Mouse (Mus musculus): ENCODE measurements around the gene Misp. TPM values are rescaled to one million over a fixed set of nuclear protein-coding genes. Genes with fewer than 3 reads are reported as not detected.

Gene Misp
- polyA plus RNA-seq, 1 experiment from 2014 or later = 0.41 TPM

GRCm38 (mm10) chr10:79865801-79866295, 45.1 kb downstream of the Misp start:
- no peaks in the 10 kb centered on the region for H3K27me3 ChIP-seq (ENCODE audit: control insufficient read depth, insufficient read depth, low read length)
- H3K9ac ChIP-seq (ENCODE audit: low read length) = no peak overlapping the region
- H3K4me3 ChIP-seq (ENCODE audit: low read depth, low read length) = no peak overlapping the region
- ATAC-seq (ENCODE audit: low FRiP score) = peak; percentile 24; the same call in 1 of the 2 replicates
- H3K4me2 ChIP-seq = no peak overlapping the region
- 0 out of 2 replicates have a peak overlapping the region, but pooled peaks have one; percentile 20 for H3K27ac ChIP-seq (ENCODE audit: low read depth, low read length)
- H3K36me3 ChIP-seq (ENCODE audit: control insufficient read depth, insufficient read depth, low read length) = peaks cover 43% of the 10 kb centered on the region
- H3K4me1 ChIP-seq (ENCODE audit: control insufficient read depth, insufficient read depth, low read length) = peaks cover 3% of the 10 kb centered on the region; the same call in 1 of the 2 replicates
- no peaks in the 10 kb centered on the region for H3K9me3 ChIP-seq (ENCODE audit: control insufficient read depth, low read length)
- 76% methylated on average over 19 of the region's 19 CpGs for WGBS
- no peak for DNase-seq (ENCODE audit: low spot score, missing footprints)

GRCm38 (mm10) chr10:79866601-79867000, 45.8 kb downstream of the Misp start:
- WGBS = 82% methylated on average over 11 of the region's 11 CpGs
- Histone ChIP-seq H3K9me3 (ENCODE audit: control insufficient read depth, low read length) (no peaks in the 10 kb centered on the region), H3K27me3 (ENCODE audit: control insufficient read depth, insufficient read depth, low read length) (no peaks in the 10 kb centered on the region), H3K27ac (ENCODE audit: low read depth, low read length) (no peak overlapping the region), H3K4me3 (ENCODE audit: low read depth, low read length) (no peak overlapping the region), H3K4me2 (no peak overlapping the region), H3K36me3 (ENCODE audit: control insufficient read depth, insufficient read depth, low read length) (peaks cover 45% of the 10 kb centered on the region), H3K9ac (ENCODE audit: low read length) (no peak overlapping the region), H3K4me1 (ENCODE audit: control insufficient read depth, insufficient read depth, low read length) (peaks cover 3% of the 10 kb centered on the region; the same call in 1 of the 2 replicates)
- no peak for ATAC-seq (ENCODE audit: low FRiP score)
- no peak for DNase-seq (ENCODE audit: low spot score, missing footprints)

- Histone ChIP-seq H3K27ac (ENCODE audit: low read depth, low read length) (no peak overlapping the region), H3K36me3 (ENCODE audit: control insufficient read depth, insufficient read depth, low read length) (peaks cover 18% of the 10 kb centered on the region), H3K4me3 (ENCODE audit: low read depth, low read length) (no peak overlapping the region), H3K4me1 (ENCODE audit: control insufficient read depth, insufficient read depth, low read length) (peaks cover 13% of the 10 kb centered on the region), H3K27me3 (ENCODE audit: control insufficient read depth, insufficient read depth, low read length) (no peaks in the 10 kb centered on the region), H3K9me3 (ENCODE audit: control insufficient read depth, low read length) (no peaks in the 10 kb centered on the region), H3K4me2 (no peak overlapping the region), H3K9ac (ENCODE audit: low read length) (no peak overlapping the region)
- DNase-seq (ENCODE audit: low spot score, missing footprints) = no peak
- 94% methylated on average over 8 of the region's 8 CpGs for WGBS
- ATAC-seq (ENCODE audit: low FRiP score) = no peak
Measured at GRCm38 (mm10) chr10:79871845-79872244, 51.1 kb downstream of the Misp start.

GRCm38 (mm10) chr10:79872862-79873261, 52.1 kb downstream of the Misp start:
- Histone ChIP-seq H3K4me3 (ENCODE audit: low read depth, low read length) (peak overlapping the region; percentile 80), H3K27ac (ENCODE audit: low read depth, low read length) (no peak overlapping the region), H3K36me3 (ENCODE audit: control insufficient read depth, insufficient read depth, low read length) (peaks cover 13% of the 10 kb centered on the region), H3K9ac (ENCODE audit: low read length) (peak overlapping the region; percentile 96), H3K4me1 (ENCODE audit: control insufficient read depth, insufficient read depth, low read length) (peaks cover 13% of the 10 kb centered on the region), H3K9me3 (ENCODE audit: control insufficient read depth, low read length) (no peaks in the 10 kb centered on the region), H3K27me3 (ENCODE audit: control insufficient read depth, insufficient read depth, low read length) (no peaks in the 10 kb centered on the region), H3K4me2 (peak overlapping the region; percentile 80)
- 56% methylated on average over 3 of the region's 3 CpGs for WGBS
- ATAC-seq (ENCODE audit: low FRiP score) (no peak), DNase-seq (ENCODE audit: low spot score, missing footprints) (no peak)

- WGBS = 24% methylated on average over 6 of the region's 6 CpGs
- no peaks in the 10 kb centered on the region for H3K9me3 ChIP-seq (ENCODE audit: control insufficient read depth, low read length)
- H3K4me2 ChIP-seq = peak overlapping the region; percentile 80
- DNase-seq (ENCODE audit: low spot score, missing footprints) = no peak
- no peak overlapping the region for H3K27ac ChIP-seq (ENCODE audit: low read depth, low read length)
- peaks cover 13% of the 10 kb centered on the region for H3K4me1 ChIP-seq (ENCODE audit: control insufficient read depth, insufficient read depth, low read length)
- peaks cover 13% of the 10 kb centered on the region for H3K36me3 ChIP-seq (ENCODE audit: control insufficient read depth, insufficient read depth, low read length)
- peak overlapping the region; percentile 96 for H3K9ac ChIP-seq (ENCODE audit: low read length)
- no peak for ATAC-seq (ENCODE audit: low FRiP score)
- H3K4me3 ChIP-seq (ENCODE audit: low read depth, low read length) = peak overlapping the region; percentile 80
- H3K27me3 ChIP-seq (ENCODE audit: control insufficient read depth, insufficient read depth, low read length) = no peaks in the 10 kb centered on the region
Measured at GRCm38 (mm10) chr10:79873313-79873712, 52.5 kb downstream of the Misp start.

- peak; percentile 10; the same call in 1 of the 2 replicates for ATAC-seq (ENCODE audit: low FRiP score)
- no peaks in the 10 kb centered on the region for H3K27me3 ChIP-seq (ENCODE audit: control insufficient read depth, insufficient read depth, low read length)
- peak overlapping the region; percentile 80 for H3K4me2 ChIP-seq
- H3K4me1 ChIP-seq (ENCODE audit: control insufficient read depth, insufficient read depth, low read length) = peaks cover 13% of the 10 kb centered on the region
- H3K9me3 ChIP-seq (ENCODE audit: control insufficient read depth, low read length) = no peaks in the 10 kb centered on the region
- WGBS = 1% methylated on average over 26 of the region's 26 CpGs
- peak overlapping the region; percentile 80 for H3K4me3 ChIP-seq (ENCODE audit: low read depth, low read length)
- H3K27ac ChIP-seq (ENCODE audit: low read depth, low read length) = peak overlapping the region; percentile 87
- H3K36me3 ChIP-seq (ENCODE audit: control insufficient read depth, insufficient read depth, low read length) = peaks cover 13% of the 10 kb centered on the region
- H3K9ac ChIP-seq (ENCODE audit: low read length) = peak overlapping the region; percentile 96
- no peak for DNase-seq (ENCODE audit: low spot score, missing footprints)
Measured at GRCm38 (mm10) chr10:79873715-79874289, 53.0 kb downstream of the Misp start.

- Histone ChIP-seq H3K27me3 (ENCODE audit: control insufficient read depth, insufficient read depth, low read length) (no peaks in the 10 kb centered on the region), H3K36me3 (ENCODE audit: control insufficient read depth, insufficient read depth, low read length) (peaks cover 12% of the 10 kb centered on the region), H3K4me1 (ENCODE audit: control insufficient read depth, insufficient read depth, low read length) (peaks cover 13% of the 10 kb centered on the region), H3K9me3 (ENCODE audit: control insufficient read depth, low read length) (no peaks in the 10 kb centered on the region), H3K4me2 (peak within 1 kb of the TSS; percentile 80), H3K9ac (ENCODE audit: low read length) (peak within 1 kb of the TSS; percentile 96), H3K27ac (ENCODE audit: low read depth, low read length) (peak within 1 kb of the TSS; percentile 87), H3K4me3 (ENCODE audit: low read depth, low read length) (peak within 1 kb of the TSS; percentile 80)
- ATAC-seq (ENCODE audit: low FRiP score) = peak; percentile 92
- under 1% methylated on average over 48 of the region's 57 CpGs for WGBS
- peak; percentile 98 for DNase-seq (ENCODE audit: low spot score, missing footprints)
Measured at GRCm38 (mm10) chr10:79874290-79874862, 53.6 kb downstream of the Misp start, which contains the start of the genes Prtn3 and Plppr3. Prtn3 (plus strand) TSS chr10:79874476. Plppr3 (minus strand) TSS chr10:79874634.

- ATAC-seq (ENCODE audit: low FRiP score) (no peak), DNase-seq (ENCODE audit: low spot score, missing footprints) (no peak)
- Histone ChIP-seq H3K36me3 (ENCODE audit: control insufficient read depth, insufficient read depth, low read length) (0 out of 2 replicates have a peak, but pooled peaks cover 2% of the 10 kb centered on the region), H3K27ac (ENCODE audit: low read depth, low read length) (no peak overlapping the region), H3K4me1 (ENCODE audit: control insufficient read depth, insufficient read depth, low read length) (peaks cover 17% of the 10 kb centered on the region), H3K9me3 (ENCODE audit: control insufficient read depth, low read length) (no peaks in the 10 kb centered on the region), H3K9ac (ENCODE audit: low read length) (no peak overlapping the region), H3K4me3 (ENCODE audit: low read depth, low read length) (no peak overlapping the region), H3K27me3 (ENCODE audit: control insufficient read depth, insufficient read depth, low read length) (peaks cover 8% of the 10 kb centered on the region), H3K4me2 (no peak overlapping the region)
- WGBS = 37% methylated on average over 1 of the region's 1 CpGs
Measured at GRCm38 (mm10) chr10:79877174-79877573, 56.4 kb downstream of the Misp start.

- H3K27me3 ChIP-seq (ENCODE audit: control insufficient read depth, insufficient read depth, low read length) = peaks cover 13% of the 10 kb centered on the region
- H3K9me3 ChIP-seq (ENCODE audit: control insufficient read depth, low read length) = no peaks in the 10 kb centered on the region
- no peak overlapping the region for H3K4me3 ChIP-seq (ENCODE audit: low read depth, low read length)
- no peak overlapping the region for H3K4me2 ChIP-seq
- no peak overlapping the region for H3K27ac ChIP-seq (ENCODE audit: low read depth, low read length)
- WGBS = 40% methylated on average over 12 of the region's 12 CpGs
- peaks cover 13% of the 10 kb centered on the region for H3K4me1 ChIP-seq (ENCODE audit: control insufficient read depth, insufficient read depth, low read length)
- no peak for DNase-seq (ENCODE audit: low spot score, missing footprints)
- ATAC-seq (ENCODE audit: low FRiP score) = no peak
- no peak overlapping the region for H3K9ac ChIP-seq (ENCODE audit: low read length)
- H3K36me3 ChIP-seq (ENCODE audit: control insufficient read depth, insufficient read depth, low read length) = 0 out of 2 replicates have a peak, but pooled peaks cover 2% of the 10 kb centered on the region
Measured at GRCm38 (mm10) chr10:79877757-79878156, 57.0 kb downstream of the Misp start.

Measured in midbrain, embryonic 11.5 days (tissue).